Mouse (Mus musculus): Measurements from ENCODE around the gene Dpf3.

Gene Dpf3

DNA sequence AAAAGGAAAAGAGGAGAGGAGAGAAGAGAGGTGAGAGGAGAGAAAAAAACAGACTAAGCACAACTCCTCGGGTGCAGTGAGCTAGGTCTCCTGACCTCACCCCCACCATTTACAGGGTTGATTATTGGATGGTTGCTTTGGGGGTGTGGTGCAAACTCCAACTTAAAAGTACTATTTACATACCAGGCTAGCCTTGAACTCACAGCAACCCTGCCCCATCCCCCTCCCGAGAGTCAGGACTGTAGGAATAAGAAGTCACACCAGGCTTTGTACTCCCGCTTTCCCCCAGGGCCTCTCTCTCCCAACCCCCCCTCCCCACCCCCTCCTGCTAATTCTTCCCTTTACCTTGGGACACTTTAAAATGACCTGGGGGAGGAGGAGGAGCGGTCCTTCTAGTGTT, 8.8 kb upstream of the Dpf3 start:
- DNase-seq = no peak

GRCm38 (mm10) chr12:83495961-83496282, 8.4 kb upstream of the Dpf3 start:
- no peak for DNase-seq

- DNase-seq = no peak
Measured at GRCm38 (mm10) chr12:83495248-83495960, 7.9 kb upstream of the Dpf3 start.

DNA sequence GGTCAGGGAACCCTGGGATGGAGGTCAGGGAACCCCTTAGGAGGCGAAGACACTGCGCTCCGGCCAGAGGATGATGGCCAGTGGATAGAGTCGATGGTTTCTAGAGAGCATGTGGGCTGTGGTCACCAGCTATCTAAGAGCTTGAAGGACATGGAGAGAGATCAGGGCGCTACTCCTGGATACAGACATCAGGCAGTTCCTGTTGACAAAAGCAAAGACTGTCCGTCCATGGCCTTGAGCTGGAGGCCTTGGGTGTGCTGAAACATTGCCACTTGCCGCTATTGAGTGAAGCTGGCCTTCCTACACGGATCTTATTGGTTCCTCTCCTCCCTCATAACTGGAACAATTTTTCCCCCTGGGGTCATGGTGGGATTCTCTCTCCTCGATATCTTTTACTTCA, 6.7 kb upstream of the Dpf3 start:
- no peak for DNase-seq

- no peak for DNase-seq
Measured at GRCm38 (mm10) chr12:83492808-83493207, 5.3 kb upstream of the Dpf3 start.

DNA sequence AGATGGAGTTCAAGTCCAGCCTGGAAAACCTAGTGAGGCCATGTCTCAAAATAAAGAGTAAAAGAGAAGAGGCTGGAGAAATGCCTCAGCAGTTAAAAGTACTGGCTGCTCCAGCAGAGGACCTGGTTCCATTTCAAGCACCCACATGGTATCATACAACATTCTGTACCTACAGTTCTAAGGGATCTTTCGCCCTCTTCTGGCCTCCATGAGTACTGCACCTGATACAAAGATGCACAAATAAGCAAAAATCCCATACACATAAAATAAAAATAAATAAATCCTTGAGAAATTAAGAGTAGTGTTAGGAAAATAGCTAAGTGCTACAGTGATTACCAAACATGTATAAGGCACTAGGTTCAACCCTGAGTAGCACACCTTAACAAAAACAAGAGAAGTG, 4.1 kb upstream of the Dpf3 start:
- DNase-seq = no peak

DNA sequence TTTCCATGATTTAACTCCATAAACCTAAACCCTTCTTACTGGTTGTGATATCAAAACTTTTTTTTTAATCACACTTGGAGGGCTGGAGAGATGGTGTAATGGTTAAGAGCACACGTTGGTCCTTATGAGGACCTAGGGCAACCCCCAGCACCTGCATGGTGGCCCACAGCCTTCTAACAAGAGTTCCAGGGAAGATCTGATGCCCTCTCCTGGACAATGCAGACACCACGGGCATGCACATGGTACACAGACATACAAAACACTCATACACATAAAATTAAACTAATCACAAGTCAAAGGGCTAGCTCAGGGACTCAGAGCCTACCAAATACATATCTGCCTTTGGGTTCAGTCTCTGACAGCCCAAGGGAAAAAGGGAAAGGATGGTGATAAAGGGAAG, 2.2 kb upstream of the Dpf3 start:
- DNase-seq = no peak

DNA sequence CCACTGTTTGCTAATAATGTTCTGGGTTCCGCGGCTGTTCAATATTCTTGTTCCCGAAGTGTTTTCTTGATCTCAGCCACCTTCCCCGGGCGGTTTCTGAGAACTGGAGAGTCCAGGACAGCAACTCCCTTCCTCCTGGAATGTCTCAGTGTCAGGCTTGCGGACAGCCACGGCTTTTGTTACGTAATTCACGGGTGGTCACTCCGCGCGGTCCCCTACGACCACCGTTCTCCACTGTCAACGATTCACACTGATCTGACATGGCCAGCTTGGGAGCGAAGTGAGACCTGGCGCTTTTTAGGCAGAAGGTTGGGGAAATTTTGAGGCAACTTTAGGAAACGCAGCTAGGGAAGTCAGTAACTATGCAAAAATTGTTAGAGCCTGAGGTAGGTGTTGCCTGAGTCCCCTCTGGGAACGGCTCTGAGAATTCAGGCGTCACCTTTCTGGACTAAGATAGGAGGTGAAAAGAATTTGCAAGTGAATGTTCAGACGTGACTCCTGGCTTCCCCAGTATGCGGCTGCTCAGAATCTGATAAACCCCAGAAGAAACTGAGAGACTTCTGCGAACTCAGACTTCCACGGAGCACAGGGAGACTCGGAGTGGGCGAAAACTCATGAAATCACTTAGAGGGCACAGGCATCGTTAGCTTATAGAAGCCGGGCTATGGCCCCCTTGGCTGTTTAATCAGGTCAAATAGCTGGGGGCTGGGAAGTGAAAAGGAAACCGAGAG, 860 bp upstream of the Dpf3 start:
- no peak for DNase-seq

DNA sequence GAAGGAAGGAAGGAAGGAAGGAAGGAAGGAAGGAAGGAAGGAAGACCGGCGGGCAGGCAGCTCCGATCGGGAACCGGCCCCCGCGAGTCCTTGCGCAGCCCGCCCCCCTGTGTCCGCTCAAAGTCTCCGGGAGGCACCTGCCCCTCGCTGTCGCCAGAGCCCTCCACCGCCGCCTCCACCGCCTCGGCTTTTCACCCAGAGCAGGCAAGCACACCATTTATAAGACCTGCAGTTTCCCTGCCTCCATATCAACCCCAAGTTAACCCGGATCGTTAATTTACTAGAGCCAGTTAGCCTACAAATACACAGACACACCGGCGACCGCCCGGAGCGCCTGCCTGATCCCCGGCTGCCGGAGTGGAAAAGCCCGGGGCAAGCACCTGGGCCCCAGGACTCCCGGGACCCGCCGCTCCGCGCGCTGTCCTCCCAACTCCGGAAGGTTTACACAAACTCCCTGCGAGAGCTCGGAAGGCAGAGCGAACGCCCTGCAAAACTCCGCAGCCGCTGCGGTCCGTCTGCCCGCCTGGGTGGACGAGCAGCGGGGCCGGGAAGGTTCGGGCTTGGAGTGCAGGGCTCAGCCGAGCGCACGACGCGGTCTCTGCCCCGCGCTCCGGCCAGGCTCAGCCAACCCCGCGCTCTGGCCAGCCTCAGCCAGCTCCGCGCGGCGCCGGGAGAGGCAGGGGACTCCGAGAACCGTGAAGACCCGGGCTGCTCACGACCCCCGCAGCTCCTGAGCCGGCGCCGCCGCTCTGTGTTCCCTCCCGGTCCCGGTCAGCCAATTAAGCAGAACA, 650 bp downstream of the Dpf3 start:
- DNase-seq = peak; percentile 45

GRCm38 (mm10) chr12:83485911-83486670, 1.4 kb downstream of the Dpf3 start:
- peak; percentile 44 for DNase-seq

GRCm38 (mm10) chr12:83484855-83485745, 2.4 kb downstream of the Dpf3 start:
- DNase-seq = peak; percentile 33

DNA sequence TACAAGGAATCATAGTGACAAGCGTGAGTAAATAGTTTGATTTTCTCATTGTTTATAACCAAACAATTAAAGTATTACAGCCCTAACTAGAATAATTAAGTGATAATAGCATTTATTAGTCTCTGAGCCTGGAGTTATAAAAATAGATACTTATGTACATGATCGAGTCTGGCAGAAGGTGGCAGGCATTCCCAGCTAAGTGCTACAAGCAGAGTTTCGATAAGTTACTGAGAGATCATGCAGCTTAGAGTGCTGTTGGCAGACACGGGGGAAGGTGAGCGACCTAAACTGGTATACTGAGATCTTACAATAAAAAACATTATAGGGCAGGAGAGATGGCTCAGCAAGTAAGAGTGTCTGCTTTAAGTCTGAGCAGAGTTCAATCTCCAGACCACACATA, 3.9 kb downstream of the Dpf3 start:
- no peak for DNase-seq

GRCm38 (mm10) chr12:83481439-83481838, 6.1 kb downstream of the Dpf3 start:
- no peak for DNase-seq

- DNase-seq = no peak
Measured at GRCm38 (mm10) chr12:83479818-83480401, 7.6 kb downstream of the Dpf3 start.

- no peak for DNase-seq
Measured at GRCm38 (mm10) chr12:83479140-83479539, 8.4 kb downstream of the Dpf3 start.

DNA sequence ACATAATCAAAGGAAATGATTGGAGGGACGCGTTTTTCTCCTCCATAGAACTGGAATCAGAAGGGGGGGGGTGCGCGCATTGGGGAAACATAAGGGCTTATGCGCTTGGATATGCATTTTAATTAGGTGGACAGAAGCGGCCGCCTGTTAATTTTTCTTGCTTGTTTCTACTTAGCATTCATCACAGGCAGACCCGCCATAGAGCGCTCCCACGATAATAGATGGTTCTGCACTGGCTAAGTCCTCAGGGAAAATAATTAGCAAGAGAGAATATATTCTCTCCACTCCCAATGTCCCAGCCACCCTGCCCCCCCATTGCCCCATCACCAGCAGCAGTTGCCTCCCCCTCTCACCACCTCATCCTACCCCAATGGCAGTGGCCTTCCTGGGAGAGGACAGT, 11.2 kb downstream of the Dpf3 start:
- DNase-seq = no peak

GRCm38 (mm10) chr12:83475419-83475818, 12.1 kb downstream of the Dpf3 start:
- DNase-seq = no peak

DNA sequence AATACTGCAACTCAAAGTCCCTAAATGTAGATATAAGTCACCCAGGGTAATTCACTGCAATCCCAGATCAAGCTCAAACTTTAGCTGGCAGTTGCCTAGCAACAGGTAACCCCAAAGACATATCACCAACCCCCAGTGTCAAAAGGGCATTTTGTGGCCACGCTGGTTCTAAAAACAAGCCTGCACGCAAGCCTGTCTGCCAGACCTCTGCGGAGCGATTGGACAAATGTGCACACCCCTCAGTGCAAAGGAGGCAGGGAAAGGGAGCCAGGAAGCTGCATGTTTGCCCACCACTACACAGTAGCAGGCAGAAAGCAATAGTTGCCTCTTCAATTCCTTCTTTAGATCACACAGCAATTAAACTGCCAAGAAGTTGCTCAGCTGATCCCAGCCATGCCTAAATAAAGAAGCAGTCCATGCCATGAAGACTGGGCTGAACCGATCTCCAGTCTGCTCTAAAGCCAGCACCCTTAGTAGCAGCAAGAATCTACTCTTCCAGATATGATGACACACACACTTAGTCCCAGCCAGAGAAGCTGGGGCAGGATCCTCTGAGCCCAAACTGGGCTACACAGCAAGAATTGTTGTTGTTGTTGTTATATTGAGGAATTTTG, 13.4 kb downstream of the Dpf3 start:
- no peak for DNase-seq

GRCm38 (mm10) chr12:83471760-83472159, 15.8 kb downstream of the Dpf3 start:
- DNase-seq = no peak

DNA sequence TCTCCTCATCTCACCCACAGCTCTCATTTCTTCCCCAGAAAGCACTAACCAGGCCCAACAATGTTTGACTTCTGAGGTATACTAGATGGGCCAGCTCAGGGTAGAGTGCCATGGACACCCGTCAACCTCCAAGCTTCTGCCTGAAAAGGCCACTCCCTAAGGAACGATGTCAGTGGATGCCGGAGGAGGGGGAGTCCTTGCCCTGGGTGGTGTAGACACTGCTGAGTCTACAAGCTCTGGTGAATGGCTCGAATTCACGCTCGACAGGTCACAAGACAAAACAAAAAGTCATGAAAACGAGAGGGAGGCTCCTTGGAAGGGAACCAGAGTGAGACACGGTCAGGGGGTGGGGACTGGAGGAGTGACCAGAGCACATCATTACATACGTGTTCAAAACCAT, 17.4 kb downstream of the Dpf3 start:
- no peak for DNase-seq
